Mouse (Mus musculus): ENCODE measurements at regions not wholly inside any gene's neighbourhood (a gene's known extent, or its start where the extent isn't known, plus 50 kb on each side); places are given as distances from the start of the nearest gene placed in this dataset.

GRCm38 (mm10) chr12:6211266-6211665 lies 835.8 kb upstream of the Klhl29 start:
- DNase-seq: no peak

DNA sequence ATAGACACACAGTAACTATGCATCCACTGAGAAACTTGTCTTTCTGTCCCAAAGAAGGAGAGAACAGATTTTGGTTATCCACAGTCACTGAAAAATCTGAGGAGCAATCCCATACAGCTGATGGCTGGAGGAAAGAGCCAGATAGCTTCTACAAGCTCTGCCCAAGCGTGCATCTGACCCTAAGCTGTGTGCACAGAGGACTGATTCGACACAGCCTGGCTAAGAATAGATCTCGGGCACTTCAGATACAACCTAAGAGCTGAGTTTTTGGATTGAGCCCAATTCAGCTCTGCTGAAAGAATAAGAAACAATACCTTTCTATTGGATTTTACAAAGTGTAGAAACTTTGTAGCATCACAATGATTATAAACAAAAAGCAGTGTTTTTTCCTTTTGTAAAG lies 813.8 kb upstream of the Klhl29 start:
- no peak for DNase-seq

- no peak for DNase-seq
Observed at GRCm38 (mm10) chr12:6168795-6169194, 793.3 kb upstream of the Klhl29 start.

DNA sequence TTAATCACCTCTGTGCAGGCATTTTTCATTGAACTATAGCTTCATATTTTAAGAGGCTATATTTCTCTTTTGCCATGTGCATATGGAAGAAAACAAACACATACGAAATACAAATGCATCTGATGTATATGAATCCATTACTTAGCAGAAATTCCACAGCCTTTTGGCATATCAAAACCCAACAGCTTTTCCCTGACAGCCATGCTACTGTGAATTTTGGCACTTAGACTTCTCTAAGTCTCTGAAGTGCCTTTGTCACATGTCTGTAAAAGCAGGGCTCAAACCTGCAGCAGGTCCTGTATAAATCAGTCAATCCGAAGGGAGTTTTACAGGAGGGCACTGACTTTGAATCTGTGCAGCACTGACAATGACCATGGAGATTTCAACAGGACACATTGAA lies 778.8 kb upstream of the Klhl29 start:
- no peak for DNase-seq

- DNase-seq: no peak
Observed at GRCm38 (mm10) chr12:6151476-6151875, 776.0 kb upstream of the Klhl29 start.

- no peak for DNase-seq
Observed at GRCm38 (mm10) chr12:6132451-6132850, 757.0 kb upstream of the Klhl29 start.

DNA sequence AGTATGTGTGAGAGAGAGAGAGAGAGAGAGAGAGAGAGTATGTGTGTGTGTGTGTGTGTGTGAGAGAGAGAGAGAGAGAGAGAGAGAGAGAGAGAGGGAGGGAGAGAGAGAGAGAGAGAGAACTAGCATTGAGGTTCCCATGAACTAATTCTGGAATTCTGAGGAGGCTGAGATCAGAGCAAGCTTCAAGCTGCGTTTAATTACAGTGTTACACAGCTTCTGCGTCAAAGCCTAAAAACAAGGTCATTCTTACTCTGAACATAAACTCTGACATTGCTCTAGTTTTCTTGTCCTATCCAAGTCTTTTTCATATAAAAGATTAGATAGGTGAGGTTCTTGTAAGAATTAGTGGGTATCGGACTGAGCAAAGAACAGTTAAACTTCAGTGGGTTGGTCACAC lies 744.1 kb upstream of the Klhl29 start:
- no peak for DNase-seq

DNA sequence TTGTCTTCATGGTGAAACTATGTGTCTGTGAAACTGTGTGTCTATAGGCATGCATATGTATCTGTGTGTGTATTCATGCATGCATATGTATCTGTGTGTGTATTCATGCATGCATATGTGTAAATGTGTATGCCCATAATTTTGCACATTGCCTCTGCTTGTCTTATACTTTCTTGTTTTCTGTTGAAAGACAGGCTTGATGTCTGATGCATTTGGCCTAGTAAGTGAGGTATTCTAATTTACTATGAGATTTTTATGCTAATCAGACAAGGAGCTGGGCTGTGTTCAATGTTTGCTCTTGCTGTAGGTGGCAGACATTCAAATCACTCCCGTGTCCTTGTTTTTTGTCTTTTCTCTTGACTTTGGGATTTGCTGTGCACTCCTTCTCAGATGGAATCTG lies 739.8 kb upstream of the Klhl29 start:
- no peak for DNase-seq

GRCm38 (mm10) chr12:6097295-6097694 lies 721.8 kb upstream of the Klhl29 start:
- DNase-seq: no peak

- DNase-seq: peak; percentile 8
Observed at GRCm38 (mm10) chr12:6087627-6088350, 712.3 kb upstream of the Klhl29 start.

DNA sequence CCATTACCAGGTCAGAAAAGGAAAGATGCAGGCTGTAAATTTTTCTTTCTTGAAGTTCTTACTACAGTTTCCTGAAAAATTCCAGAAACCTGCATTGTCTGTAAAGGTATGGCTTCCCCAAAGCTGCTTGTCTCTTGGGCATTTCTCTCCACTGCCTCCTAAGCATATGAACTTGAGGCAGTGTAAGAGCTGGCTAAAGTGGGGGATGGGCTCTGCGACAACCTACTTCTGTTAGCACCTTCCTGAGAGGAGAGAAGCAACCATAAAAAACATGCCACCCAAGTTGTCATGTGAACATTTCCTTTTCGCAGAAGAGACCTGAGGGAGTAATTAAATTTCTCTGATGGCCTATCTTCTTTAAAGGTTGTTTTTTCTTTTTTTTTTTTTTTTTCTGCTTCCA lies 711.6 kb upstream of the Klhl29 start:
- DNase-seq: no peak

DNA sequence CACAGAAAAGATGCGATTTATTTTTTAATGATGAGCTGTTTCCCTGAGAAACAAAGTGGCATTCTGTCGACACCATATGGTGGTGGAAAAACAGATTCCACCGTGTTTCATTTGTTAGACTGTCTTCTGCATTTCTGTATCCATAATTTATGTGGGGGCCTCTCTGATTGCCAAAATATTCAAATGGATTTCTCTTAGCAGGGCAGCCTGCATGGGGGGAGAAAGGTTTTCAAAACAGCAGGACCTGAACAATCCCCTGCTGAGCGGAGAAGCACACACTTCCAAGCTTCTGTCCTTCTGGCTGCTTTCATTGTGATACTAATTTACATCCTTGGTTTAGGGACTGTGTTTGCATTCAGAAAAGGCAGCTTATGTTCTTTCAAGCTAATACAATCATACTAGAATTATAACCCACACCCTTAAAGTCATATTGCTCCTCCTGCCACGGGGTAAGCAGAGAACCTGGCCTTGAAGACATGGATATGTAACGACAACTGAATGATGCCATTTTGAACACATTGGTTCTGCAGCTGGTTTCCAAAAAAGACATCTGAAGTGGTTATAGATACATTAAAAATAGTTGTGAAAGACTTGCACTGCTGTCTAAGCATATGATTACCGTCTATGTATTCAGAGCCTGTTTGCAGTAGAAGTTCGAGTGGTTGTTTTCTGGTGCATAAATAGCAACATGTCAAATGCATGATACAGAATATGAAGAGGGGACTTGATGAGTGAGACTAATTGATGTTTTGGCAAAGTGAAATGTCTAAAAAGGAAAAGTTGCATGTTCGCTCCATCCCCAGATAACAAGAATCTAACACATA lies 671.6 kb upstream of the Klhl29 start:
- DNase-seq: peak; percentile 64

DNA sequence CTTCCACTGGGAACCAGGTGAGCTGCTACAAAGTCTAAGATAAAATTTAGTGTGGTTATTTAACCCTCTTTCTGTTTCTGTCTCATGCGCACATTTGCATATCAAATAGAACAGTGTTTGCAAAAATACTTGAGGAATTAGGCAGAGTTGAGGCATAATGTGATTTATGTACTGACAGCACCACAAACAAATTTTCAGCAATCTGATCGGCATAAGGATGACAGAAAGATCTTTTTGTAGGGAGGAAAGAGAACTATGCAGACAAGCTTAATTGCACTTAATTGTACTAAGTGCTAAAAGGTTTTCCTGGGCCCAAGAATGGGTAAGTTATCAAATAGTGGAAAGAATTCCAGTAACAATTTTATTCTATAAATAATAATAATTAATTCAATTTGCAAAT lies 670.6 kb upstream of the Klhl29 start:
- DNase-seq: no peak

DNA sequence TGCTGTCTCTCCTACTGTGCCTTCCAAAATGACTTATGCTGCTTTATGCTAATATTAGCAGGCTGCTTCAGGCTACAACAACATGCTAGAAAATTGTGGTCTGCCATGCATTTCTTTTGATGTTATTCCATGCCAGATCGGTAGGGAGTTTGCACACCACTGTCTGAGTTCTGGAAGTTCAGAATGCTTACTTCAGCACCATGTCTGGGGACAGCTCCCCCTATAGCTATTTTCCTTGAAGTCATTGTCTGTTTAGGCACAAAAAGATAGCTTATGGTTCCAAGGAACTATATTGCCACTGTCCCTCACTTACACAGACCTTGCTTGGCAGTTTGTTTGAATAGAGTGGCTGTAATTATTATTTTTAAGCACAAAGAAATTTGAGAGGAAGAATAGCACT lies 666.8 kb upstream of the Klhl29 start:
- no peak for DNase-seq

- no peak for DNase-seq
Observed at GRCm38 (mm10) chr12:6024111-6024510, 648.6 kb upstream of the Klhl29 start.

DNA sequence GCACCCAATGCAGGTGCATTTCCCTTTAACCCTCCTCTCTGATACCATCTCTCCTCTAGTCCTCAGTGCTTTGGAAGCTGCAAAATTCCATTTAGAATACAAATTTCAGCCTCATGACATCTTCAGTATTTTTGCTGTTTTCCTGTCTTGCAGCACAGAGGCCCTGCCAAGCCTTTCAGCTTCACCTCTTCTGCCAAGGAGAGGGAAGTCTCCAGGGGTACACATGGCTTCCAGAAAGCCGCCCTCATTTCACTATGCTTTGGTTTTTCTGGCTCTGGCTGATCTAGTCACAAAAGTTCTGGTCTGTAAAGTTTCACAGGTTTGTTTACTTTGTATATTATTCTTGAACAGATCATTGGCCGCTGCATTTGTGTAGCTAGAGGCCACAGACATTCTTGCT lies 647.0 kb upstream of the Klhl29 start:
- no peak for DNase-seq

GRCm38 (mm10) chr12:6000961-6001360 lies 625.5 kb upstream of the Klhl29 start:
- peak; percentile 5 for DNase-seq

GRCm38 (mm10) chr12:5997366-5997765 lies 621.9 kb upstream of the Klhl29 start:
- no peak for DNase-seq

DNA sequence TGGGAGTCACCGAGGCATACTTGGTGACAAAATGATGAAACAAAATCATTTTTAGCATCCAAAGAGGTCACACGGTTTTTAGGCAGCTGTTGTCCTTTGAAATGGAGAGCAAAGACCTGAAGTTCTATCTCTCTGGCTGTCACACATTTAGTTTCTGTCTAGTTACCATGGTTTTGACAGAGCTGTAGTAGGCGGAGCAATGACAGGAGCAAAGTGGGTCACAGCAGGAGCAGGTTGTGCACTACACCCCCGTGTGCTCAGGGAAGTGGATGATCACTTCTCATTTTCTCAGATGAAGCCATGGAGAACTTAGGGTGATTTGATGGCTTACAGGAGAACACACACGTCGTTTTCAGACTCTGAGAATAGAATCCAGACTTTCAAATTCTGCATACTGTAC lies 621.2 kb upstream of the Klhl29 start:
- DNase-seq: no peak

DNA sequence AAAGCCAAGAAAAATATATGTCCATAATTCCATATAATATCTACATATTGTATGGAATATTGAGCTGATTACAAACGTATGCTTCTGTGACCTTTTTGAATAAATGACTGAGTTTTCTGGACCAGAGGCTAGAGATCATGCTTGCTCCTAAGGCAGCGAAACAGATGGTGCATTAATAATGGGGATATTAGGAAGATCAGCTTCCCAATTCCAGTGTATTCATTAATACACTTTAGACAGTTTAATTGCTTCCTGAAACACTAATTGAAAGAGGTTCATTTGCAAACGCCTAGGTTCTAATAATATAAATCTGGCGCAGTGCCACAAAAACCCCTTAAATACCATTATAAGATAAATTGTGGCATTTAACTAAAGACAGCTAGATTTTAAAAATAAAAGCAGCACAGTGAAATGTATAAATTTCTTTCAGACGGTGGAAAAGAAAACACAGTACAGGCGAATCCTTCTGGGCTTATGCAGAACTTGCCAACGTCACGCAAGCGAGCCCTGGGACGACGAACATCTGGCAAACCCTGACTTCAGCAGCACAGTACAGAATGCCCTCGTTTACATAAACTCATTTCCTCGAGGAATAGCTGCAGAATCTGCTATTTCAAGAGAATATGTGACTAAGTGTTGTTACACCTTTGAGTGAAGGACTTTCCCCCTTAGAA lies 608.6 kb upstream of the Klhl29 start:
- no peak for DNase-seq

DNA sequence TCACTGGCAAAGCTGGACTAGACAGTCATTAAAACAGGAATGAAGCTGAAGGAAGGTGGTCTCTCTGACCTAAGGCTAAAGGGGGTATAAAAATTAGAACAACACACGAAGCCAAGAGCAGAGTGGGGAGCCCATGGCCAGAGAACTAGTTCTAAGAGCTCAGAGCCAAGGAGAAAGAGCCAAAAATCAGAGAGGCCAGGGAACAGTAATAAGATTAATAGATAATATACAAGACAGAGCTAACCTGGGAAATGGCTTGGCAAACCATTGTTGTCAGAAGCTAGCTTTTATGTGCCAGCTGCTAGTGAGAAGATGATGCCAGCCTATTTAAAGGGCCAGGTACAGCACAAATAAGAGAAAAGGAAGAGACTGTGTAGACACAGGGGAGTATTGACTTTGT lies 606.6 kb upstream of the Klhl29 start:
- no peak for DNase-seq

DNA sequence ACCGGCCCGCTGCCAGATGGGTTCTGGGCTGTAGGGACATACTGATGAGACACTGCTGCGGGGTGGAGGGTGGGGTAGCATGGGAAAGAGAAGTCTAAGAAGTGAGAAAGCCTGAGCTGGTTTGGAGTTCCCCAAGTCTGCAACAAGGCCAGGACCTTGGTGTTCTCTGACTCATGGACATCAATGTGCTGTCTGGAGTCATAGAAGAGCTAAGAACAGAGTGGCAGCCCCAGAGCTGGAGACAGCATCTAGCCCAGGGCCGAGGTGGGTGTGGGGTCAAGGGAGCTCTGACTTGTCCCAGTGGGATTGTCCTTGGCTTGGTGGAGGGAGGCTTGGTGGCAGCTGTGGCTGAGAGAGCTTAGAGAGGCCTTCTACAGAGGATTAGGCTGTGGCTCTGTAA lies 600.4 kb upstream of the Klhl29 start:
- DNase-seq: no peak

GRCm38 (mm10) chr12:5969556-5969955 lies 594.1 kb upstream of the Klhl29 start:
- DNase-seq: no peak

DNA sequence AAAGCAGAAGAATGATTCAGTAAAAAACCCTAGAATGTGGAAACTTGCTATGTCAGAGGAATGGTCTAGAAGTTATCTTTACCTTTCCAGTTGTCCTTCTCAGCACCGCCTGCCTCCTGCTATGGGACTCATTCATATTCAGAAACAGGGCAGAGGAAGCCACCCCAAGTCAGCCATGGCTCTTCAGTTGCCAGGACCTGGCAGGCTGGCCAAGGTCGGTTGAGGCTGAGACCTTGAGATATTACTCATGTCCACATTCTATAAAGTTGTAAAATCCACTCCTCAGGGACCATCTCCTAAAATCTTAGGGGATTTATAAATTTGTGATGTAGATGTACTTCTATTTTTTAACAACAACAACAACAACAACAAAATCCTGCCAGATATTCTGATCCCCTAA lies 580.7 kb upstream of the Klhl29 start:
- DNase-seq: no peak
